Mouse (Mus musculus): Measurements from ENCODE around the gene Tmem260. TPM values are rescaled to one million over a fixed set of nuclear protein-coding genes. Genes with fewer than 3 reads are reported as not detected.

Tmem260 gene
- polyA plus RNA-seq (2014; fragmentation: Nextera tagmentation; extraction: Ambion mirVana) = 22.7 and 26.4 TPM in 2 replicates

DNA sequence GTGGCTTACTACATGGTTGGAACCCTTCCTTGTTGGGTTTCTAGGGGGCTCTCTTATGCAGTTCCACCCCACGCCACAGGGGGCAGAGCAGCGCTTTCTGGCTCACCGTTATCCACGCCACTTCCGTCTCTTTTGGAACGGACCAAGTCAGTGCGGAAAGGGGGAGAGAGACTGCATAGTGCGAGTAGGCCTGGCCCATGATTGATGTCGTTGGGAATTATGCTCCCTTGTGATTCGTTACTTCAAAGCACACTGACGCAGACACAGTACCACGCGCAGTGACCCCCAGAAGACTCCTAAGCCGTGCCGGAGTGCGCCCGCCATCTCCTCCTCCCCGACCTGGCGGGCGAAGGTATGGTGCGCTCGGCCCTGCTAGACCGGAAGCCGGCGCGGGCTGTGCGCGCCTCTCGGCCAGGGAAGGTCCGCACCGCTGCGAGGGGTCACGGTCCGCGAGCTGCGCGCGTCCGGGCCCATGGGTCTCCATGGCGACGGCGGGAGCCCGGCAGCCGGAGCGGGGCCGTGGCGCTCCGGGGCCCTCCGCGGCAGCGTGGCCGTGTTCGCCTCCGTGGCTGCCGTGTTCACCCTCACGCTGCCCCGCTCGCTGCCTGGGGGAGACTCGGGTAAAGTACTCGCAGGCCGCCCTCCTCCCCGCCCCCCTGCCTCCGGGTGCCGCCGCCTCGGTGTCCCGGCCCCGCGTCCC, at the start of gene Tmem260:
TSS of gene Tmem260 (plus strand) at position 141 of the 700 bp plus-strand sequence.
- Histone ChIP-seq H3K27me3 (ENCODE audit: control insufficient read depth, insufficient read depth, low read length) (no peaks in the 10 kb centered on the region), H3K4me1 (replicated peaks; ENCODE audit: control insufficient read depth, insufficient read depth, low read length) (peaks cover 2% of the 10 kb centered on the region; the same call in 1 of the 2 replicates), H3K4me3 (ENCODE audit: low read depth, low read length) (peak within 1 kb of the TSS; percentile 94), H3K9ac (ENCODE audit: low read length) (peak within 1 kb of the TSS; percentile 95), H3K4me2 (ENCODE audit: low read depth, low read length, severe bottlenecking) (peak within 1 kb of the TSS; percentile 69), H3K27ac (ENCODE audit: low read depth, low read length) (peak within 1 kb of the TSS; percentile 67), H3K9me3 (ENCODE audit: control insufficient read depth, low read length) (no peaks in the 10 kb centered on the region), H3K36me3 (ENCODE audit: control insufficient read depth, insufficient read depth, low read length) (no peaks in the 10 kb centered on the region)
- WGBS = under 1% methylated on average over 68 of the region's 69 CpGs
- DNase-seq (ENCODE audit: low spot score) (peak; percentile 95), ATAC-seq (replicated peaks; ENCODE audit: low FRiP score) (peak; percentile 99)

DNA sequence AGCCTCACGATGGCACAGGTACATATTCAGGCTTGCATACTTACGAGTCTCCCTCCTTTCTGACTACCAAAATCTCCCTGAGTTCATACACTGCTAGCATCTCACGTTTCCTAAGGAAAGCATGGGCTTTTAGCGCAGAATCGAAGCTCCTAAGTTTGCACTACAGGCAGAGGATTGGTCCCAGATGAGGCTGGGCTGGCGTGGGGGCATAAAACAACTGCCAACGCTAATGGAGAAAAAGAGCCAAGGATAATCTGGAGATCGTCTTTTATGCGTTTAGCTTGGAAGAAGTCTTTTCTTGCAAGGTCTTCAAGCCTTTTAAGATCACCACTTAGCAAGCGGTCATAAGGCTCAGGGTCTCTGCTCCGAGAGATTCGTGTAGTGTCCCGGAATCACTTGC, 39.8 kb upstream of the Tmem260 start:
- Histone ChIP-seq H3K4me1 (replicated peaks; ENCODE audit: control insufficient read depth, insufficient read depth, low read length) (no peaks in the 10 kb centered on the region), H3K36me3 (ENCODE audit: control insufficient read depth, insufficient read depth, low read length) (no peaks in the 10 kb centered on the region), H3K9me3 (ENCODE audit: control insufficient read depth, low read length) (no peaks in the 10 kb centered on the region), H3K4me3 (ENCODE audit: low read depth, low read length) (no peak overlapping the region), H3K4me2 (ENCODE audit: low read depth, low read length, severe bottlenecking) (no peak overlapping the region), H3K27me3 (ENCODE audit: control insufficient read depth, insufficient read depth, low read length) (no peaks in the 10 kb centered on the region), H3K9ac (ENCODE audit: low read length) (no peak overlapping the region), H3K27ac (ENCODE audit: low read depth, low read length) (no peak overlapping the region)
- ATAC-seq (replicated peaks; ENCODE audit: low FRiP score) (no peak), DNase-seq (ENCODE audit: low spot score) (no peak)
- WGBS = 91% methylated on average over 13 of the region's 13 CpGs

DNA sequence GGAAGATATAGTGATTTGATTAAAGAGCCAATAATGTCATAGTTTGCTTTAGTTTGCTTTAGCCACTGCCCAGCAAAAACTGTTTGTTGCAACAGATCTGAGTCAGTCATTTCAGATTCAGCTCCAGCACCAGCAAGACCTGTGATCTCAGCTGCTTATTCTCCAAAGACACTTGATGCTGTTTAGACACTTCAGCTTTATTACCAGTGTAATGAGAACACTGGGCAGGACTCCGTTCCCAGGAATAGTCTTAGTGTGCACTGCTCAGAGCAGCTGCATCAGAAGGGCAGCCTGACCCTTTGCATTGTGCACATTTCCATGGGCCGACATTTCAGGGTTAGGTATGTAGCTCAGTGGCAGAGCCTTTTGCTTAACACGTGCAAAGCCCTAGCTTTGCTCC, 28.9 kb upstream of the Tmem260 start:
- Histone ChIP-seq H3K4me3 (ENCODE audit: low read depth, low read length) (no peak overlapping the region), H3K9ac (ENCODE audit: low read length) (no peak overlapping the region), H3K36me3 (ENCODE audit: control insufficient read depth, insufficient read depth, low read length) (no peaks in the 10 kb centered on the region), H3K4me1 (replicated peaks; ENCODE audit: control insufficient read depth, insufficient read depth, low read length) (no peaks in the 10 kb centered on the region), H3K27ac (ENCODE audit: low read depth, low read length) (no peak overlapping the region), H3K27me3 (ENCODE audit: control insufficient read depth, insufficient read depth, low read length) (peaks cover 33% of the 10 kb centered on the region), H3K4me2 (ENCODE audit: low read depth, low read length, severe bottlenecking) (no peak overlapping the region), H3K9me3 (ENCODE audit: control insufficient read depth, low read length) (no peaks in the 10 kb centered on the region)
- WGBS = 59% methylated on average over 3 of the region's 3 CpGs
- no peak; the same call in 1 of the 2 replicates for ATAC-seq (replicated peaks; ENCODE audit: low FRiP score)
- DNase-seq (ENCODE audit: low spot score) = no peak

DNA sequence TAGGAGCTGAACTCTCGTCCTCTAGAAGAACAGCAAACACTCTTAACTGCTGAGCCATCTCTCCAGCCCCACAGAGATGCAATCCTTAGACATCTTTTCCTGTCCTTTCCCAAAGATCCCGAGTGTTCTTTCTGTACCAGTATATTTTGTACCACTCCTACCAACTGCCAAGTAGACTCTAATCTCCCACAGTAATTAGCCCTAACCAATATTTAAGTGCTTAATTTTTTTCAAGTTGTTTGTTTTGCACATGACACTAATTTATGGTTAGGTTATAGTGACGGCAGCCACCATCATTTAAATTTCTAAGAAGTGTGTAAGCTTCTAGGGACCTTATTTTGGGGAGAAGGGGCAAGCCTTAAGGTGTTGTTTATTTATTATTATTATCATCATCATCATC, 27.7 kb upstream of the Tmem260 start:
- no peak overlapping the region for H3K4me2 ChIP-seq (ENCODE audit: low read depth, low read length, severe bottlenecking)
- WGBS = 54% methylated on average over 3 of the region's 3 CpGs
- no peaks in the 10 kb centered on the region for H3K36me3 ChIP-seq (ENCODE audit: control insufficient read depth, insufficient read depth, low read length)
- peaks cover 37% of the 10 kb centered on the region for H3K27me3 ChIP-seq (ENCODE audit: control insufficient read depth, insufficient read depth, low read length)
- no peaks in the 10 kb centered on the region for H3K9me3 ChIP-seq (ENCODE audit: control insufficient read depth, low read length)
- H3K4me1 ChIP-seq (replicated peaks; ENCODE audit: control insufficient read depth, insufficient read depth, low read length) = no peaks in the 10 kb centered on the region
- no peak overlapping the region for H3K4me3 ChIP-seq (ENCODE audit: low read depth, low read length)
- DNase-seq (ENCODE audit: low spot score) (no peak), ATAC-seq (replicated peaks; ENCODE audit: low FRiP score) (no peak)
- H3K27ac ChIP-seq (ENCODE audit: low read depth, low read length) = no peak overlapping the region
- H3K9ac ChIP-seq (ENCODE audit: low read length) = no peak overlapping the region

DNA sequence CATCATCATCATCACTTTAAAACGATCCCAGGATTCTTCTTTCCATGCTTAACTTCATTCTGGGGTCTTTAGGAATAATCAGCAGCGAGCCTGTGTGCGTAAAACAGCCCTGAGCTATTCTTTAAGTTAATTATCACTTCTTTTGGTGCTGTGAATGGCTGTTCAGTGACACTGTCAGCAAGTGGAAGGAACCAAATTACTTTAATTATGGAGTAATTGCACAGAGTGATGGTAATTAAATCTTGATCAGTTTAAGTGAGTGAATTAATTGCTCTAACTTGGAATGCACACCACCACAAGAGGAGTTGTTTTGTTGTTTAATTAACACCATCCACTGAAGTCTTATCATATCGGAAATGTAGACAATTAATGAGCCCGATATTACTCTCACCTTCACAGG, 27.3 kb upstream of the Tmem260 start:
- H3K27ac ChIP-seq (ENCODE audit: low read depth, low read length) = no peak overlapping the region
- no peak overlapping the region for H3K9ac ChIP-seq (ENCODE audit: low read length)
- peaks cover 42% of the 10 kb centered on the region for H3K27me3 ChIP-seq (ENCODE audit: control insufficient read depth, insufficient read depth, low read length)
- H3K9me3 ChIP-seq (ENCODE audit: control insufficient read depth, low read length) = no peaks in the 10 kb centered on the region
- H3K4me1 ChIP-seq (replicated peaks; ENCODE audit: control insufficient read depth, insufficient read depth, low read length) = no peaks in the 10 kb centered on the region
- DNase-seq (ENCODE audit: low spot score) = no peak
- no peak overlapping the region for H3K4me2 ChIP-seq (ENCODE audit: low read depth, low read length, severe bottlenecking)
- H3K4me3 ChIP-seq (ENCODE audit: low read depth, low read length) = no peak overlapping the region
- peak; percentile 78 for ATAC-seq (replicated peaks; ENCODE audit: low FRiP score)
- 40% methylated on average over 5 of the region's 5 CpGs for WGBS
- H3K36me3 ChIP-seq (ENCODE audit: control insufficient read depth, insufficient read depth, low read length) = no peaks in the 10 kb centered on the region

DNA sequence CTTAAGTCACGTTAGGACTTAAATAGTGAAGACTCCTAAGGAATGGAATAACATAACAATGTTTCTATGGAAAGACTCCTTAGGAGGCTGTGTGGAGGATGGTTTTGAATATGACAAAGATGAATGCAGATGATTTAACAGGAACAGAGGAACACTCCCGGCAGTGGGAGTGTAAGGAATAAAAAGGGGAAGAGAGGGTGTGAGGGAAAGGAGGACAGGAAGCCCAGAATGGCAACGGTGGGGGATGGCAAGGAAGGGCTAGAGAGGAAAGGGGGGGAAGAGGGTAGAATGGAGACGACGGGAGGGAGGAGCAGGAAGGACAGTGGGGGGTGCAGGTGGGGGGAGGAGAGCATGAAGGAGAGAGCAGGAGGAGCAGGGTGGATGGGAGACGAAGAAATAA, 24.4 kb upstream of the Tmem260 start:
- Histone ChIP-seq H3K36me3 (ENCODE audit: control insufficient read depth, insufficient read depth, low read length) (no peaks in the 10 kb centered on the region), H3K9me3 (ENCODE audit: control insufficient read depth, low read length) (no peaks in the 10 kb centered on the region), H3K9ac (ENCODE audit: low read length) (no peak overlapping the region), H3K4me3 (ENCODE audit: low read depth, low read length) (no peak overlapping the region), H3K27ac (ENCODE audit: low read depth, low read length) (no peak overlapping the region), H3K4me1 (replicated peaks; ENCODE audit: control insufficient read depth, insufficient read depth, low read length) (no peaks in the 10 kb centered on the region), H3K4me2 (ENCODE audit: low read depth, low read length, severe bottlenecking) (no peak overlapping the region), H3K27me3 (ENCODE audit: control insufficient read depth, insufficient read depth, low read length) (peaks cover 34% of the 10 kb centered on the region)
- ATAC-seq (replicated peaks; ENCODE audit: low FRiP score) (no peak), DNase-seq (ENCODE audit: low spot score) (no peak)
- WGBS = 29% methylated on average over 6 of the region's 6 CpGs

DNA sequence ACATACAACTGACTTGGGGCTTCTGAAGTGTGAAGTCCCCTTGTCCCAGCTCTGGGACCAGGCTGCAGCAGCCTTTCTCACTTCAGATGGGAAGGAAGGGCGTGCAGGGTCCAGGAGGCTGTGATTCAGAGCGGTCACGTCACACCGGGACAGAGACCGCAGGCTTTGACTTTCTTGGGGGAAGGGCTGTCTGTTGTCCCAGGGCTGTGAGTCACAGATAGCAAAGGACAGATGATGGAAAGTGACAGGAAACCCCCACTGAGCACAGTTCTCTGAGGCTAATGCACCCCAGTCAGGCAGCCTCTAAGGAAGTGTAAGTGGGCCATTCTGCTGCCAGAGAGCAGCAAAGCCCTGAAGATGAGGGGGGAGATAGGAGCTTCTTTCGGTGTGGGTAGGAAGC, 23.9 kb upstream of the Tmem260 start:
- H3K4me1 ChIP-seq (replicated peaks; ENCODE audit: control insufficient read depth, insufficient read depth, low read length) = no peaks in the 10 kb centered on the region
- H3K9me3 ChIP-seq (ENCODE audit: control insufficient read depth, low read length) = no peaks in the 10 kb centered on the region
- H3K27ac ChIP-seq (ENCODE audit: low read depth, low read length) = no peak overlapping the region
- H3K36me3 ChIP-seq (ENCODE audit: control insufficient read depth, insufficient read depth, low read length) = no peaks in the 10 kb centered on the region
- H3K4me3 ChIP-seq (ENCODE audit: low read depth, low read length) = no peak overlapping the region
- H3K4me2 ChIP-seq (ENCODE audit: low read depth, low read length, severe bottlenecking) = no peak overlapping the region
- WGBS = 27% methylated on average over 6 of the region's 6 CpGs
- ATAC-seq (replicated peaks; ENCODE audit: low FRiP score) (0 out of 2 replicates have a peak, but pooled peaks have one; percentile 30), DNase-seq (ENCODE audit: low spot score) (peak; percentile 52)
- H3K27me3 ChIP-seq (ENCODE audit: control insufficient read depth, insufficient read depth, low read length) = peaks cover 32% of the 10 kb centered on the region
- no peak overlapping the region; the same call in 1 of the 2 replicates for H3K9ac ChIP-seq (ENCODE audit: low read length)

DNA sequence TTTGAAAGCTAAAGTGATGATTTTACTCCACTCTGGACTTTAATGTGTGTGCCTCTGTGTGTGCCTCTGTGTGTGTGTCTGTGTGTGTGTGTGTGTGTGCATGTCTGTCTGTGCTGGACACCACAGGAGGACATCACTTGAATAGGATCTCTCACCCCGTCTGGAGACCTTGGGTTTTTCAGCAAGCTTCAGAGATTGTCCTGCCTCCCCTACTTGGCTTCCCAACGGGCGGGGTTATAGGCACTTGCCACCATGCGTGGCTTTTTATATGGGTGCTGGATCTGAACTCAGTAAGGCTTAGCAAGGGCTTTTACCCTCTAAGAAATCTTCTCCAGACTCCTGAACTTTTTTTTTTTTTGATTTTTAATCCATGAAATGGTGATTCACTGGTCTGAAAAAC, 23.5 kb upstream of the Tmem260 start:
- no peak overlapping the region; the same call in 1 of the 2 replicates for H3K9ac ChIP-seq (ENCODE audit: low read length)
- DNase-seq (ENCODE audit: low spot score) (no peak), ATAC-seq (replicated peaks; ENCODE audit: low FRiP score) (no peak)
- no peaks in the 10 kb centered on the region for H3K9me3 ChIP-seq (ENCODE audit: control insufficient read depth, low read length)
- peaks cover 29% of the 10 kb centered on the region for H3K27me3 ChIP-seq (ENCODE audit: control insufficient read depth, insufficient read depth, low read length)
- H3K27ac ChIP-seq (ENCODE audit: low read depth, low read length) = no peak overlapping the region
- H3K4me3 ChIP-seq (ENCODE audit: low read depth, low read length) = no peak overlapping the region
- H3K36me3 ChIP-seq (ENCODE audit: control insufficient read depth, insufficient read depth, low read length) = no peaks in the 10 kb centered on the region
- 42% methylated on average over 4 of the region's 4 CpGs for WGBS
- H3K4me2 ChIP-seq (ENCODE audit: low read depth, low read length, severe bottlenecking) = no peak overlapping the region
- no peaks in the 10 kb centered on the region for H3K4me1 ChIP-seq (replicated peaks; ENCODE audit: control insufficient read depth, insufficient read depth, low read length)

DNA sequence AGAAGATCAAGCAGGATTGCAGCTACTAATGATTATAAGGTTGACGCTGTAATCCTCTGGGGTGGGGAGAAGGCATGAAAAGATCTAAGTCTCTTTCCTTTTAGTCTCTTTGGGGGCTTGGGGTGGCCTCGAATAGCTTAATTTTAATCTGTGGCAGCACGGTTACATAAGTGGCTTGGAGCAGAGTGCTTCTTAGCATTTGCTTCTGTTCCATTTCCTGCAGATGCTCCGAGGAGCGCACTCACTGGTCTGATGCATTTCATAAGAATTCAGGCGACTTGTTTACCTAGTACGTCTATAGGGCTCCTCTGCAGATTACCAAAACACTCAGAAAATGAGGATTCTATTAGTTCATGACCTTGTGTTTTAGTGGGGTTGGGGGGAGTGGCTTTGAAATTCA, 23.0 kb upstream of the Tmem260 start:
- Histone ChIP-seq H3K27ac (ENCODE audit: low read depth, low read length) (no peak overlapping the region), H3K9me3 (ENCODE audit: control insufficient read depth, low read length) (no peaks in the 10 kb centered on the region), H3K4me1 (replicated peaks; ENCODE audit: control insufficient read depth, insufficient read depth, low read length) (no peaks in the 10 kb centered on the region), H3K9ac (ENCODE audit: low read length) (no peak overlapping the region), H3K27me3 (ENCODE audit: control insufficient read depth, insufficient read depth, low read length) (peaks cover 30% of the 10 kb centered on the region), H3K4me2 (ENCODE audit: low read depth, low read length, severe bottlenecking) (no peak overlapping the region), H3K4me3 (ENCODE audit: low read depth, low read length) (no peak overlapping the region), H3K36me3 (ENCODE audit: control insufficient read depth, insufficient read depth, low read length) (no peaks in the 10 kb centered on the region)
- DNase-seq (ENCODE audit: low spot score) (no peak), ATAC-seq (replicated peaks; ENCODE audit: low FRiP score) (no peak)
- 44% methylated on average over 7 of the region's 7 CpGs for WGBS
